Mouse (Mus musculus) lung, postnatal 4 days (tissue): Measurements from ENCODE around the gene Krcc1.
A peak's percentile ranks its signal among the peaks of the same experiment; 100 is the strongest.
"Not testable (repeated sequence)": the region's sequence is repeated elsewhere in the genome, so short reads cannot be mapped to it uniquely, and the experiment has no call there.

Experiments
- DNase-seq, 2 experiments: peaks; one replicate each; pipeline ENCODE4 v3.0.0; 2021

Gene Krcc1

DNA sequence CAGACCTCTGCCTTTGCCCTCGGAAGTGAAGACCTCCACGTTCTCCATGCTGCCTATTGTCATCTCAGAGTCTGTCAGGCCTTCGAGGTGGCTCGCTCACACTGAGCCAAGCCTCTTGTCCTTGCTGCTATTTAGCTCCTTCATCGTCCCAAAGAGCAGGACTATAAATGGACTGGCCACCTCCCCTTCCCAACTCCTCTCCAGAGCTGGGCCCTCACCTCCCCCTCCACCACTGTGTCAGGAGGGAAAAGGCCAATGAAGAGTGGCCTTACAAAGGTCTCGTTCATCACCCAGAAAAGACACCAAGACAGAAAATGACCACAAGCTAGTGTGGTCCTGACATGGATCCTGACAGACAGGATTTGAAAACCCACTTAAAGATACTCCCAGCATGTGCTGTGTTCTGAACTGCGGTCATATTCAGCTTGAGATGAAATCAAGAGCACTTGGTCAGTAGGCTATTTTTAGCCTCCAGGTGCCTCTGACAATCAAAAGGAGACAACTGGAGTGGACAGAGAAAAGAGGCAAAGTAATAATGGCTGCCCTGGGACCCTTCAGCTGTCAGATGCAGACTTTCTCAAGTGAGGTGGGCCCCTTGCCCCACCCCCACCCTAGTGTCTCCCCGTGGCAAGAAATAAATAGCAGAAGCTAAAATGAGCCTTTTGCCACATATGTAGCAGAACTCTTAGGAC, 9.2 kb upstream of the Krcc1 start:
- DNase-seq: no peak

- DNase-seq: not testable (repeated sequence)
Observed at GRCm38 (mm10) chr6:71267603-71268002, 3.9 kb upstream of the Krcc1 start.

DNA sequence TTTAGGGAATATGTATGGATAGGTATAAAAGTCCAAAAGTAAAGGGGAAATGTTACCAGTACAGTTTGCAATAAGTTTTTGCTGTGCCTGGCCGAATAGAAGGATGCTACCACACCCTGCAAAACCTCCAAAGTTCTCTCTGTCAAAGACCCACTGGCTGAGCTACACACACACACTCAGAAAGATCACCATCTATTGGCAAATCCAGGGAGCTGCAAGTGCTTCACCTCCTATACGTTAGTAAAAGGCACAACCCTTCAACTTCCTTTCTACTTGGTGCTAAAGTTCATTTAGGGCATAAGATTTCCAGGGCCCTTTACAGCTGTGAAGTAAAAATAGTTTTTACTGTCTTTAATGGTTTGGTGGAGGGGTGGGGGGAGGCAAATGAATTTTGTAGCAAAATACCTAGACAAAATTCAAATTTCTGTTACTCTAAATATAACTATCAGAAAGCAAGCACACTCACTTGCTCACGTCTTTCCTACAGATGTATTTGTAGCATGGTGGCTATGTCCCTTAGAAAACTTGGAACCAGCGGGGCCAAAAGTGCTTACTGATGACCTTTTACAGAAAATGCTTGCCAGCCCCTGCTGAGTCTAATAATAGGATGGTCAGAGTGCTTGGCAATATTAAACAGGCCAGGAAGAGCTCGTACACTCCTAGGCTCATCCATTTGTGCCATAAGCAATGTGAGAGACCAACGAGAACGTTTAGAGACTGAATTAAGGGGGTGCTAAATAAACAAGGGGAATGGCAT, 2.4 kb upstream of the Krcc1 start:
- DNase-seq: peak in 1 of 2 experiments; percentile 15

DNA sequence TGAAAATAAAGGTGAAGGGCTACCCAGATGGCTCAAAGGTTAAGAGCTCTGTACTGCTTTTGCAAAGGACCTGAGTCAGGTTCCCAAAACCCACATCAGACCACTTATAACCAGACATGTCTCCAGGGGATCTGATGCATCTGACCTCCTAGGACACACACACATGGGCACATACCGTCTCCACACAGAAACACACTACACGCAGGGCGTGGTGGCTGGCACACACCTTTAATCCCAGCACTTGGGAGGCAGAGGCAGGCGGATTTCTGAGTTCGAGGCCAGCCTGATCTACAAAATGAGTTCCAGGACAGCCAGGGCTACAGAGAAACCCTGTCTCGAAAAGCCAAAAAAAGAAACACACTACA, 1.8 kb upstream of the Krcc1 start:
- not testable (repeated sequence) for DNase-seq

DNA sequence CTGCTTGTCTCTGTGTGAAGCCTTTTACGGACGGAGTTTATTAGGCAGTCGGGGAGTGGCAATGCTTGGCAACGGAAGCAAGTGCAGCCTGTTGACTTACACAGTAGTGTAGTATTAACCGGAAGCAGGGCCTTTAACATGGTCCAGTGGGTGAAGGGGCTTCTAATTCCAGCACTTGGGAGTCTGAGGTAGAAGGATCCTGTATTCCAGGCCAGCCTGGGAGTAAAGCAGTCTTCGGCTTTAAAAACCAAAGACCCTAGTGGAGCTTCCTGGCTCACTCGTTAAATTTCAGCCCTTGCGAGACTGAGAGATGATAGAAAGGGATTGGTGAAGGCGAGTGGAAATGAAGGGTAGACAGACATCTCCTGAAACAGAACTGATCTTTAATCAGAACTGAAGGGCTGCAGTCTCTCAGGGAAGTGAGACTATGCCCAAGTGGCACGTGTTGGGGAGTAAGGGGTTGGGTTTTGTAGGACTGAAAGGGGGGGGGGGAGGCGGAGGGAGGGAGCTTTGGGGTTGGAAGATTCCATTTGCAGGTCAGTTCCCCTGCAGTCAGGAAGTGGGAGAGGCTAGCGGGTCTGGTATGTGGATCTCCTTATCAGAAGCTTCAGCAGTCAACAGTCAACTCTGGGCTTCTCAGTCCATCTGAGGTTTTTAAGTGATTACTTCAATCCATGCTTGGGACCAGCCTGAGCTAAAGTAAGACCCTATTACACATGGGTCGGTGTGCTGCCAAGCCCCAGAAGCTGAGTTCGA, 998 bp upstream of the Krcc1 start:
- peak; percentile 49 to 51 for DNase-seq

- DNase-seq: no peak
Observed at GRCm38 (mm10) chr6:71271057-71271388, 454 bp upstream of the Krcc1 start.

DNA sequence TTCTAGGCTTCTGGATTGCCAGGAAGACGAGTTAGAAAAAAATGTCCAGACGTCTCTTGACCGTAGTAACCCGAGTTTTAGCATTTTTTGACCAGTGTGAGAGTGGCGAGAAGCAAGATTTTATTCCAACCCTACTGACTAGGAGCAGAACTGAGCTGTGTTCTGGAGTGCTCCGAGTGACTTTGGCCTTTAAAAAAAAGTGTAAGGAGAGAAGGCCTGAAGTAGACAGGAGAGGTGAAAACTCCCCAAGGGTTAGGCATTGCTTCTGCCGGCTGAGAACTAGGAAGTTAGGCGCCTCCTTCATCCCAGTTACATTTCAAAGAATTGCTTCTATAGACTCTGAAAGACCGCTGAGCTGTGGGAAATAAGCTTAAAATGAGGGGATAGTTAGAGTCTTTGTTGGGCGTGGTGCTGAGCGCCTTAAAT, 852 bp downstream of the Krcc1 start:
- no peak for DNase-seq

- DNase-seq: no peak
Observed at GRCm38 (mm10) chr6:71273715-71274114, 2.2 kb downstream of the Krcc1 start.

DNA sequence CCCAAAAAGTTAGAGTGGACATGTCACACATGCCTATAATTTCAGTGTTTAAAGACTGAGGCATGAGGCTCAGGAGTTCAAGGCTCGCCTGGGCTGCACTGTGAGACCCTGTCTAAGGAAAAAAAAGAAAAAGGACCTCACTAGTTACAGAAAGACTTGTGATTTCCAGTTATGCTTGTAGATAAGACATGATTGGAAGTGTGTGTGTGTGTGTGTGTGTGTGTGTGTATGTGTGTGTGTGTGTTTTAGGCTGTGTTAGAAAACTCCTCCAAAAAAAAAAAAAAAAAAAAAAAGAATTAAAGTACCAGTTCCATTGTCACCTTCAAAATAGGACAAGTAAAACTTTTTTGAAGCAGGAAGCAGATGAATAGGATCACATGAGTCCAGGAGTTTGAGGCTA, 3.1 kb downstream of the Krcc1 start:
- no peak for DNase-seq

- no peak for DNase-seq
Observed at GRCm38 (mm10) chr6:71279418-71279817, 7.9 kb downstream of the Krcc1 start.

DNA sequence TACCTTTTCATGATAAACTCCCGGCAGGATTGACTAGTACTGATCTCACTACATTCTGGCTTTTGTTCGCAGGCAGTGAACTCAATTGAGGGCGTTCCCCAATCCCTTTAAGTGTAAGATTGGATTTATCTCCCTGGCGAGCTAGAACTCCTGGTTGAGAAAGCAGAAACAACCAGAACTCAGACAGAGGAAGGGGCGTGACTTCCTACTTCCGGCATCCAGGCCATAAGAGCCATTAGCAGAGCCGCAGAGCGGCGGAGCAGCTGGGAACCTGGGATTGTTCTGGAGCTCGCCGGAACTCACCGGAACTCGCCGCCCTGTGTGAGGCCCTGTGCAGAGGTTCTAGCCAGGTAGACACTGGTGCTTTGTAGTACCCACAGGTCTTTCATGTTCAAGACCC, 22.0 kb downstream of the Krcc1 start:
- DNase-seq: no peak

DNA sequence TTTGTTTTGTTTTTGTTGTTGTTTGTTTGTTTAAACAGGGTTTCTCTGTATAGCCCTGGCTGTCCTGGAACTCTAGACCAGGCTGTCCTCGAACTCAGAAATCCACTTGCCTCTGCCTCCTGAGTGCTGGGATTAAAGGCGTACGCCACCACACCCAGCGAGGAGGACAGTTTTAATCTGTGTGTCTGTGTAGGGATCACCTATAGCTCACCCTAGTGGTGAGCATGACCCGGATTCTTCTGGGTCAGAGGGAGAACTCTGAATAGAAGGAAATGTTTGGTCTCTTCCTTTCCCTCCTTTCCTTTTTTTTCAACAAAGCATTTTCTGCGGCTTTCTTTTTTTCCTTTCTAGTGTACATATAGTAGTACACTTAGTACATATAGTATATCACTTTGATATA, 23.8 kb downstream of the Krcc1 start:
- no peak for DNase-seq

DNA sequence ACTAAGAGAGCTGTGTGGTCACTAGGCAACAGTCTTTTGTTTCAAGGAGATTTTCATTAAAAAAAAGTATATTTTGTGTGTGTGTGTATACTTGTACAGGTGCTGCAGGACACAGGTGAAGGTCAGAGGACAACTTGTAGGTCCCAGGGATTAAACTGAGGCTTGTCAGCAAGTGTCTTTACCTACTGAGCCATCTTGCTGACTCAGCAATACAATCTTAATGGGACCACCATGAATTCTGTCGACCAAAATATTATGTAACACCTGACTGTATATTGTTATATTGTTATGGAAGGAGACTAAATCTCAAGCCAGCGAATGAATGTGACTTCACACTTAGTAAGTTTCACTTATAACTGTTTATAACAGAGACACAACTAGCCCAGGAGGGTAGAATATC, 26.6 kb downstream of the Krcc1 start:
- DNase-seq: no peak

DNA sequence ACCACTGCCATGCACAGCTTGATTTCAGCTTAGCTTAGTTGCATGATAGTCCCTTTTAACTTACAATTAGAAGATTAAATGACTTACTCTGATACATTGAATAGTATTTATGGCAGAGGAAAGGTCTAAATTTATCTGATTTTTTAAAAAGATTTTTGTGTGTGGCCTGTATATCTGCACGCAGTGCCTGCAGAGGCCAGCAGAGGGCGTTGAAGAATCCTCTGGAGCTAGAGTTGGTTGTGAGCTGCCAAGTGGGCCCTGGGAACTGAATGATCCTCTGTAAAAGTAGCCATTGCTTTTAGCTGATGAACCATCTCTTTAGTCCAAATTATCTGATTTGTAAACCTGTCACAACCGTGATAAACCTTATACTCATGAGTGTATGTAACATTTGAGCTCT, 27.3 kb downstream of the Krcc1 start:
- DNase-seq: peak in 1 of 2 experiments; percentile 32

- no peak for DNase-seq
Observed at GRCm38 (mm10) chr6:71302097-71302731, 30.7 kb downstream of the Krcc1 start.

- DNase-seq: no peak
Observed at GRCm38 (mm10) chr6:71307486-71307885, 36.0 kb downstream of the Krcc1 start.

GRCm38 (mm10) chr6:71321826-71322283, 50.4 kb downstream of the Krcc1 start, which contains the start of gene Smyd1:
Gene Smyd1 (minus strand): TSS chr6:71322233.
- no peak for DNase-seq

GRCm38 (mm10) chr6:71322491-71322921, 51.0 kb downstream of the Krcc1 start, which contains the start of gene Cd8b1:
Gene Cd8b1 (plus strand): TSS chr6:71322788.
- no peak for DNase-seq

DNA sequence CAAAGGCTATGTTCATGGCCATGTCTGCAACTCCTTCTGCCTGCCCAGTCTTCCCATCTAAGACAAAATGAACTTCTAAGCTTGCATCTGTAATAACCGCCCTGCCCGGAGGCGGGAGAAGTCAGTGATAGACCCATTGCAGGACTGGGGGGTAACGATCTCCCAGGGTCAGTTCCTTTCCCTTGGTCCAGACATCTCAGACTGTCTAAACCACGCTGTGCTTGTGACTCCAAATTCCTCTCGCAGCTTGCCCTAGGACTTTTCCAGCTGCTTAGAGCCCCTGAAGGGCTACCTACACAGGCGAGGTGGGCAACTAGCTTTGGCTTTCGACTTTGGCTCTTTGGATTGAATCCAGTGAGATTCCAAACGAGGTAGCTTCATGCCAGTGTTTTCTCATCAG, 53.3 kb downstream of the Krcc1 start:
- no peak for DNase-seq

DNA sequence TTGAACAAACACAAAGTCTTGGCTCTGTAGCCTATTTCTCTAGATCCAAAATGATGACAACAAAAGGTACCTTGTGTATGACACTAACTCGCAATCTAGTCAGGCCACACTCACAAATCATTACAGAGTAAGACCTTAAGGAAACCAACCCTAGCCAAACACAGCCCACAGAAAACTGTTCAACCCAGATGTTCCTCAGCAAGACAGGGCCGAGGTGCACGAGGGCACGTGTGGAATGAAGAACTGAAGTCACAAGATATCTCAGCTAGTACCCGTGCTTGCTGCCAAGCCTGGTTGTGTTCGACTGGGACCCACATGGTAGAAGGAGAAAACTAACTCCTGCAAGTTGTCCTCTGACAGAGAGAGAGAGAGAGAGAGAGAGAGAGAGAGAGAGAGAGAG, 58.4 kb downstream of the Krcc1 start:
- DNase-seq: no peak

DNA sequence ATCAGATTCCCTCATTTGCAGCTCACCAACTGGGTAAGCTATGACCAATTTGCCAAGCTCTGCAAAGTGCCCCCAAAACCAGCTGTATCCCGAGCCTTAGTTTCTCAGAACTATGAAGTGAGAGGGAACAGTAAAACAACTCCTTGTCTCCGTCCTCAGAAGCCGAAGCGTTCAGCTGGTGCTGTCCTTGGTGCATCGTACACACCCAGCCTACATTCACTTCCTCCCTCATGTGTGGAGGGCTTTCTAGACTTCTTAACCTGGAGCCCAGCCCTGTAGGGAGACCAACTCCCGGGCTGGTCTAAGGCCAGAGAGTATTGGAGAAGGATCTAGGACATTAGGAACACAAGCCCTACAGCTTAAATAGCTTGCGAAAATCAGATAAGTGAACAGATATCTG, 59.0 kb downstream of the Krcc1 start:
- DNase-seq: no peak

DNA sequence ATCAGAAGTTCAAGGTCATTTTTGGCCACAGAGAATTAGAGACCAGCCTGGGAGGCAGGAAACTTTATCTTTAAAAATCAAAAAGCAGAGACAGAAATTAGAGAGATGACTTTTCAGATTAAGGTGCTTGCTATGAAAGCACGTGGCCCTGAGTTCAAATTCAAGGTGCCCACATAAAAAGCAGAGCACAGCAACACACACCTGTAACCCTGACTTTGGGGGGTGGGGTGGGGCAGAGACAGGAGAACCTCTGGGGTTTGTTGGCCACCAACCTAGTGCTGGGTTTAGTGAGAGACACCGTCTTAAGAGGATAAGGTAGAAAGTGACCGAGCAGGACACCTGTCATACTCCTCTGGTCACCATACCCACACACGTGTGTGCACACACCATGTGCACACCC, 60.0 kb downstream of the Krcc1 start:
- not testable (repeated sequence) for DNase-seq
